Mouse (Mus musculus): ENCODE results near the gene Slc38a2. TPM values are rescaled to one million over a fixed set of nuclear protein-coding genes. Genes with fewer than 3 reads are reported as not detected.

Gene Slc38a2
- polyA plus RNA-seq (2015; fragmentation: Nextera tagmentation; extraction: Ambion mirVana): 50.4 and 64.2 TPM in 2 replicates

GRCm38 (mm10) chr15:96699521-96700511 lies at the start of gene Slc38a2:
Gene Slc38a2, minus strand, starts transcription at chr15:96699730.

GRCm38 (mm10) chr15:96642436-96643405 lies 56.8 kb downstream of the Slc38a2 start, which contains the start of gene Slc38a1:
Gene Slc38a1, minus strand, starts transcription at chr15:96642913.

Other genes with a start within 250 kb of the Slc38a2 start
- gene Scaf11, start 238.9 kb downstream of the Slc38a2 start, polyA plus RNA-seq (2015; fragmentation: Nextera tagmentation; extraction: Ambion mirVana): 43.0 and 68.2 TPM in 2 replicates
- 27.5 and 40.7 TPM in 2 replicates for gene Slc38a1, start 56.8 kb downstream of the Slc38a2 start, polyA plus RNA-seq (2015; fragmentation: Nextera tagmentation; extraction: Ambion mirVana)